Mouse (Mus musculus) liver, embryonic 15.5 days (tissue): Measurements from ENCODE around the gene Mstn. TPM values are rescaled to one million over a fixed set of nuclear protein-coding genes. Genes with fewer than 3 reads are reported as not detected.

ENCODE experiments used
- ATAC-seq: fragments of 200-750 bp; cut with Nextera tagmentation; 2 replicates; pipeline ENCODE4 v1.8.0; 2017; ENCODE audit warnings: moderate number of reproducible peaks, mild to moderate bottlenecking, moderate library complexity; ENCODE audit not compliant: insufficient read depth
- H3K27ac ChIP-seq: fragments of 300-500 bp; sonication (generic); replicated peaks from 2 replicates; pipeline ENCODE4 v1.5.1; 2015; ENCODE audit warnings: mild to moderate bottlenecking, inconsistent platforms
- H3K27me3 ChIP-seq: fragments of 300-500 bp; sonication (generic); 2 replicates; pipeline ENCODE4 v1.6.1; 2015; ENCODE audit warnings: mild to moderate bottlenecking, inconsistent platforms
- H3K36me3 ChIP-seq: fragments of 300-500 bp; sonication (generic); replicated peaks from 2 replicates; pipeline ENCODE4 v1.6.1; 2015; ENCODE audit warnings: moderate library complexity, mild to moderate bottlenecking, inconsistent platforms
- H3K4me1 ChIP-seq: fragments of 300-500 bp; sonication (generic); replicated peaks from 2 replicates; pipeline ENCODE4 v1.6.1; 2015; ENCODE audit warnings: inconsistent platforms
- H3K4me2 ChIP-seq: fragments of 300-500 bp; sonication (generic); 2 replicates; pipeline ENCODE4 v1.6.1; 2015; ENCODE audit warnings: moderate library complexity, mild to moderate bottlenecking, inconsistent platforms
- H3K4me3 ChIP-seq: fragments of 300-500 bp; sonication (generic); replicated peaks from 2 replicates; pipeline ENCODE4 v1.5.1; 2015; ENCODE audit warnings: mild to moderate bottlenecking, inconsistent platforms
- H3K9ac ChIP-seq: fragments of 300-500 bp; sonication (generic); 2 replicates; pipeline ENCODE4 v1.6.1; 2015; ENCODE audit warnings: moderate library complexity, mild to moderate bottlenecking, inconsistent platforms
- H3K9me3 ChIP-seq: fragments of 300-500 bp; sonication (generic); replicated peaks from 2 replicates; pipeline ENCODE4 v1.6.1; 2016; ENCODE audit warnings: inconsistent platforms
- WGBS: fragments of 180-500 bp; shearing (Covaris S2); methylation state at CpG from one replicate; pipeline ENCODE4 v1.1.7; 2015; ENCODE audit warnings: mixed read lengths; ENCODE audit not compliant: insufficient replicate concordance; 5-methylcytosine and 5-hydroxymethylcytosine counted together
- polyA plus RNA-seq: library from polyadenylated mRNA; unstranded; fragments of >200 nt; fragmentation: Nextera tagmentation; extraction: Ambion mirVana; gene quantifications from 2 replicates; pipeline ENCODE4 v1.2.1, GENCODE M21; 2015

Gene Mstn
- polyA plus RNA-seq, result 0.06 and 0.14 TPM in 2 replicates

DNA sequence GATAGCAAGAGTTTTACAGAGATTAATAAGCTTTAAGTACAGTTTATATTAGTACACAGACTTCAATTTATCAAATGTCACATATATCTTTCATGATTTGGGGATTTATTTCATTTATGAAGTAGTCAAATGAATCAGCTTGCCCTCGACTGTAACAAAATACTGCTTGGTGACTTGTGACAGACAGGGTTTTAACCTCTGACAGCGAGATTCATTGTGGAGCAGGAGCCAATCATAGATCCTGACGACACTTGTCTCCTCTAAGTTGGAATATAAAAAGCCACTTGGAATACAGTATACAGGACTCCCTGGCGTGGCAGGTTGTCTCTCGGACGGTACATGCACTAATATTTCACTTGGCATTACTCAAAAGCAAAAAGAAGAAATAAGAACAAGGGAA lies at the start of gene Mstn:
TSS of gene Mstn (plus strand) at position 301 of the 400 bp plus-strand sequence.
- Histone ChIP-seq H3K4me1 (no peaks in the 10 kb centered on the region), H3K27me3 (no peaks in the 10 kb centered on the region), H3K27ac (no peak within 1 kb of the TSS), H3K9ac (no peak within 1 kb of the TSS), H3K36me3 (no peaks in the 10 kb centered on the region), H3K4me3 (no peak within 1 kb of the TSS), H3K4me2 (no peak within 1 kb of the TSS), H3K9me3 (no peaks in the 10 kb centered on the region)
- ATAC-seq, result no peak
- WGBS, result 63% methylated on average over 6 of the region's 6 CpGs

DNA sequence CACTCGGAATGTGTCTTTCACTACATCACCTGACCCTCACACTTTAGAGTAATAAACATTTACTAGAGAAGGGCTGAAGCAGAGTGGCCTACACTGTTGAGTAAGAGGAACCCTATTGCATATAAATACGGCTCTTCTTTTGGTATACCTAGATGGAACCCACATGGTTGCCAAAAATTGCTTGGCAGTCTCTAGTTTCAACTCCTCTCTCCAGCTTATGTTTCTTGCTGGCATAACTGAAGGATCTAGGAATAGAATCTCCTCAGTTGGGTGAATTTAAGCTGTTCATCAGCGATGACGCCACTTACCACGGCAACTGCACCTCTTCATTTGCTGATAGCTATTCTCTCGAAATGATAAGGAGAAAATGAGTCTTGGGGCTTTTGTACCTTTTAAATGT lies 46.7 kb upstream of the Mstn start:
- H3K4me3 ChIP-seq, result no peak overlapping the region
- no peaks in the 10 kb centered on the region for H3K4me1 ChIP-seq
- H3K9ac ChIP-seq, result no peak overlapping the region
- H3K27me3 ChIP-seq, result no peaks in the 10 kb centered on the region
- ATAC-seq, result no peak
- H3K4me2 ChIP-seq, result no peak overlapping the region
- WGBS, result 59% methylated on average over 6 of the region's 6 CpGs
- H3K27ac ChIP-seq, result no peak overlapping the region
- no peaks in the 10 kb centered on the region for H3K9me3 ChIP-seq
- H3K36me3 ChIP-seq, result no peaks in the 10 kb centered on the region

DNA sequence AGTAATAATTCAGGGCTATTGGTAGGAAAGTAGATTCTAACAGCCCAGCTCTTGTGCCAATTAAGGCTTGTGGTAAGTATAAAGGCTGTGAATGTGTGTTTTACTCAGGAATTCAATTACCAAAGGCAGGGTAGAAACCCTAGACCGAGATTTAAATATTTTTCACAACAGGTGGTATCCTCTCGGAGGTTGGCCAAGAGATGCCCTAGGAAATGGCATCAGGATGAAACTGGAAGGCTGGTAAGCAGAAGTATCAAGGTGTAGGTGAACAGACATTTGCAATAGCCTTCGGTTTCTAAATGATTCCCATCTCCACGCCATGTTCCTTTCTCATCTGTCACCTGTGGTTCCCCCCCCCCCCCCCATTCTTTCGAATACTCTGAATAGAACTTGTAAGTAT lies 45.8 kb upstream of the Mstn start:
- H3K9me3 ChIP-seq, result no peaks in the 10 kb centered on the region
- ATAC-seq, result no peak
- H3K9ac ChIP-seq, result no peak overlapping the region
- no peak overlapping the region for H3K4me3 ChIP-seq
- H3K4me2 ChIP-seq, result no peak overlapping the region
- H3K27me3 ChIP-seq, result no peaks in the 10 kb centered on the region
- no peaks in the 10 kb centered on the region for H3K36me3 ChIP-seq
- no peak overlapping the region for H3K27ac ChIP-seq
- WGBS, result 50% methylated on average over 5 of the region's 5 CpGs
- H3K4me1 ChIP-seq, result no peaks in the 10 kb centered on the region

DNA sequence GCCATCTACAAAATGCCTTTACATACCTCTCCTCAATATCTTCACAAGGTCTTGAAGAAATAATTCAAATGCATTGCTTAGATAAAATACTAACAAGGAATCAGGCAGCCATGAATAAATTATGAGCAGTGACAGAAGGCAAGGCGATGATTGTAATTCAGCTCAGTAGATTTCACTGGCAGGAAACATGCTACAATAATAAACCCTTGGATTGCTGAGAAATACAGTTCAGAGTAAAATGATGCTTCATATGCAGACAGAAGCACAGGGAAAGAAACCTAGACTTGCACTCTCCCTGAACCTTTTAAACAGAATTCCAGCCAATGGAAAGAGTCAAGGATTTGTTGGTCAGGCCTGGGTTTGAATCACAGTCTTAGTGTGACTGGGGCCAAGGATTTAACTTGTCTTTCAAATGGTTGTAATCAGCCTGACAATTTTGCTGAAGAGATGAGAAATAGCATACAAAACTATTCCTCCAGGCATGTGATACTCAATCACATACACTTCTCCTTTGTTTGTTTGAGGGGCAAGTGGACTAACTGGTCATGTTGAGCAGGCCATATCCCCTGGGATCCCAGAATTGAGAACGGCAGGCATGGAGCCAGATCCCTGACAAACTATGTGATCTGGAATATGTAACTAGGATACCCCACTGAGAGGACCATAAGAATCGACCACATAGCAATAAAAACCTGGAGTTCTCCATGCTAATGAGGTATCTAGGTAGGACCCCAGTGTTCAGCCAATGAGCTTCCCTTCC lies 42.5 kb upstream of the Mstn start:
- Histone ChIP-seq H3K36me3 (no peaks in the 10 kb centered on the region), H3K27ac (no peak overlapping the region), H3K4me3 (no peak overlapping the region), H3K9ac (no peak overlapping the region), H3K9me3 (no peaks in the 10 kb centered on the region), H3K4me1 (no peaks in the 10 kb centered on the region), H3K4me2 (no peak overlapping the region), H3K27me3 (no peaks in the 10 kb centered on the region)
- ATAC-seq, result no peak
- WGBS, result 52% methylated on average over 3 of the region's 3 CpGs

DNA sequence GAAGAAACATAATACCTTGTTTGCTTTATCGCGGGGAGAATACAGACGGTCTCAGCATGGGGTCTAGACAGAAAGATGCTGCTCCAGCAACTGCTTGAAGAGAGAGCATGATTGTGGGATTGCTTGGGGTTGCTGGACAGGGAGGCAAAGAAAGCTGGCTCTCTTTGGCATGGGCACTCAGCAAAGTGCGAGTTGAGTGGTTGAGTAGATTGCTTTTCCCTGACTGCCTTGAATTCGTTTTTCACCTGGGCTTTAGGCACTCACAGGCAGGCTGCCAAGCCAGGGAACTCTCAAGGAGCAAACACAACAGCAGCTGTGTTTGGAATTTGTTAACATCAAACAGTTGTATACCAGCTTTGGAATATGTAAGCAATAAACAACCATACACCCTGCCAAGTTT lies 41.4 kb upstream of the Mstn start, which contains the start of gene 1700019D03Rik:
TSS of gene 1700019D03Rik (minus strand) at position 101 of the 400 bp plus-strand sequence.
- Histone ChIP-seq H3K36me3 (no peaks in the 10 kb centered on the region), H3K9me3 (no peaks in the 10 kb centered on the region), H3K4me1 (no peaks in the 10 kb centered on the region), H3K27ac (no peak within 1 kb of the TSS), H3K4me3 (no peak within 1 kb of the TSS), H3K27me3 (no peaks in the 10 kb centered on the region), H3K9ac (no peak within 1 kb of the TSS), H3K4me2 (no peak within 1 kb of the TSS)
- no peak for ATAC-seq
- 58% methylated on average over 5 of the region's 5 CpGs for WGBS

DNA sequence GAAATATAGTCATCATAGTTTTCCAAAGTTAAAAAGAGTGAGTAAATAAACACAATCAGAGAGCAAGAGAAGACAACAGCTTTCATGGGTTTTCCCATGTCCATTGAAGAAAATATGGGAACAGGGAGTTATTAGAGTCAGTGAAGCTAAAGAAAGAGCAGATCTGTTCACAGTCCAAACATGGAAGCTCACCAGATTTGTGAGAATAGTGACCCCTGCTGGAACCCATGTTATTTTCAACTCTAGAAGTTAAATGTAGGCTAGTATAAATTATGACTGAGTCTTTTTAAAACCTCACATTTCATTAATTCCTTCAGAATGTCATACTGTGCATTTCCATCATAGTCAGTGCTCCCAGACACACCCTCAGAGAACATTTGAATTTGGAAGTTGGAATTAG lies 28.9 kb upstream of the Mstn start:
- no peak overlapping the region for H3K27ac ChIP-seq
- no peak overlapping the region for H3K4me3 ChIP-seq
- no peak overlapping the region for H3K9ac ChIP-seq
- no peak overlapping the region for H3K4me2 ChIP-seq
- no peak for ATAC-seq
- H3K9me3 ChIP-seq, result no peaks in the 10 kb centered on the region
- no peaks in the 10 kb centered on the region for H3K27me3 ChIP-seq
- no peaks in the 10 kb centered on the region for H3K36me3 ChIP-seq
- no peaks in the 10 kb centered on the region for H3K4me1 ChIP-seq

DNA sequence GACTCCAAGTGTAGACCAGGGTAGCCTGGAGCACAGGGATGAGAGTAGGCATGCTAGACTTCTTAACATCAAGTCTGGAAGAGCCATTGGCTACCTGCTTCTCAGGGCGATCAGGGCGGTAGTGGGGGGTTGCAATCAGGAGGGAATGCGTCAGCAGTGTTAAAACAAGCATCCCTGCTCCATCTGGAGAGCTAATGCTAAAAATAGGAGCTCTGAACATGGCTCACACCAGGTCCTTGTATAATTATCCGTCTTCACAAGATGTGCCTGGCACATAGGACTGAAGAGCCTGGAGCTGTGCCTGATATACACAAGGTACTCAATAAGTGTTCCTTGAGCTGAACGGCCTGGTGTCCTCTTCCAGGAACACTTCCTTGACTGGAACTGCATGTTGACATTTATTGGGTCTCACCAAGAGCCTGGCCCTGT lies 24.0 kb upstream of the Mstn start:
- Histone ChIP-seq H3K4me1 (no peaks in the 10 kb centered on the region), H3K4me3 (no peak overlapping the region), H3K9me3 (no peaks in the 10 kb centered on the region), H3K9ac (no peak overlapping the region), H3K27me3 (no peaks in the 10 kb centered on the region), H3K36me3 (no peaks in the 10 kb centered on the region), H3K4me2 (no peak overlapping the region), H3K27ac (no peak overlapping the region)
- ATAC-seq, result no peak
- 60% methylated on average over 5 of the region's 5 CpGs for WGBS

DNA sequence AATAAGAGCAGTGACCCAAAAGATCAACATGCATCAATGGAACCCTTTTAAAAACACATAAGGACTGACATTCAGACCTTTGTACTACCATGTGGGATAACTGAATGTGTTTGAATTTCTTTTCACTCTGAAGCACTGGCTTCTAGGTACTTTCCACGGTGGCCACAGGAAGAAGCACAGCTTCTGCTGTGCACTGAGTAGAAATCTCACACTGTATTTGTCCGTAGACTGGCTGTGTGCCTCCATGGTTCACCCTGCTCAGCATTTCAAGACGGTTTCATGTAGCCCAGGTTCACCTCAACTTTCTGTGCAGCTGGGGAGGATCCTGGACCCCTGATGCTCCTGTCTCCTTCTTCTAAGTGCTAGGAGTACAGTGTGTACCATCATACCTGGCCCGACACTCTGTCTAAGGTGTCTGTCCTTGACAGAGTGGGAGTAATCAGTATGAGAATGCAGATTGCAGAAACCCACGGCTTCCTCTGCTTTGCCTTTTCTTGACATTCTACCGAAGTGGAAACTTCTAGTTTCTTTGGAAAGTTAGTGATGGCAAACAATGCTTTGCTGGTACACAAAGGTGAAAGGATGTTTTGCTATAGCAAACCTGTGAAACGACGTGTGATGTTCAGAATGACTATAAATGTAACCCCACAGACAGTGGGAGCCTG lies 11.5 kb upstream of the Mstn start:
- no peak for ATAC-seq
- H3K27ac ChIP-seq, result no peak overlapping the region
- no peaks in the 10 kb centered on the region for H3K27me3 ChIP-seq
- WGBS, result 58% methylated on average over 8 of the region's 8 CpGs
- no peaks in the 10 kb centered on the region for H3K4me1 ChIP-seq
- H3K4me2 ChIP-seq, result no peak overlapping the region
- H3K4me3 ChIP-seq, result no peak overlapping the region
- no peaks in the 10 kb centered on the region for H3K9me3 ChIP-seq
- H3K36me3 ChIP-seq, result no peaks in the 10 kb centered on the region
- H3K9ac ChIP-seq, result no peak overlapping the region

DNA sequence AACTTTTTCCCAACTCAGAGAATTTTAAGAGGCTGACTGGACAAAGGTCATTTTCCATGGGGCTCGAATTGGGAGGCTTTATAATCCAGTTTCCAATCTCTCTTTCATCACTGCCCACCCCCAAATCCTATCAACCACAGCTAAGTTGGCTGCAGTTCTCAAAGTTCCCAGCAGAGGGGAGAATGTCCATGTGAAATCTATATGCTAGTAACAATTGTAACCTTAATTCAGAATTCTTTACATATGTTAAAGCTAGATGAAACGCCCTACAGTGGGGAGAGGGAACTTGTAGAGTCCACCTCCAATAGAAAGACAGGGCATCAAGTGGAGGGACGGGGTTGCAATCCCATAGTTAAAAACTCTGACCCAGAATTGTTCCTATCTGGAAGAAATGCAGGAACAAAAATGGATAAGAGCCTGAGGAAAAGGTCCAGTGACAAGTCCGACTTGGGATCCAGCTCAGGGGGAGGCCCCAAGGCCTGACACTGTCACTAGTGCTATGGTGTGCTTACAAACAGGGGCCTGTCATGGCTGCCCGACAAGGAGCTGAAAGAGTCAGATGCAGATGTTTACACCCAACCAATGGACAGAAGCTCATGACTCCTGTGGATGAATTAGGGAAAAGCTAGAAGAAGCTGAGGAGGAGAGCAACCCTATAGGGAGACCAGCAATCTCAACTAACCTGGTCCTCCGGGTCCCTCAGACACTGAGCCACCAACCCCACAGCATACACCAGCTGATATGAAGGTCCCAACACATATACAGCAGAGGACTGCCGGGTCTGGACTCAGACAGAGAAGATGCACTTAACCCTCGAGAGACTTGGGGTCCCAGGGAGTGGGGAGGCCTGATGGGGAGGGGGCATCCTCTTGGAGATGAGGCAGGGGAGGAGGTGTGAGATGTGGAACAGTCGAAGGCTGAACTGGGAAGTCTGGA lies 8.1 kb upstream of the Mstn start:
- Histone ChIP-seq H3K4me2 (no peak overlapping the region), H3K4me1 (no peaks in the 10 kb centered on the region), H3K27me3 (no peaks in the 10 kb centered on the region), H3K9ac (no peak overlapping the region), H3K9me3 (no peaks in the 10 kb centered on the region), H3K27ac (no peak overlapping the region), H3K4me3 (no peak overlapping the region), H3K36me3 (no peaks in the 10 kb centered on the region)
- ATAC-seq, result no peak
- WGBS, result 35% methylated on average over 9 of the region's 9 CpGs

DNA sequence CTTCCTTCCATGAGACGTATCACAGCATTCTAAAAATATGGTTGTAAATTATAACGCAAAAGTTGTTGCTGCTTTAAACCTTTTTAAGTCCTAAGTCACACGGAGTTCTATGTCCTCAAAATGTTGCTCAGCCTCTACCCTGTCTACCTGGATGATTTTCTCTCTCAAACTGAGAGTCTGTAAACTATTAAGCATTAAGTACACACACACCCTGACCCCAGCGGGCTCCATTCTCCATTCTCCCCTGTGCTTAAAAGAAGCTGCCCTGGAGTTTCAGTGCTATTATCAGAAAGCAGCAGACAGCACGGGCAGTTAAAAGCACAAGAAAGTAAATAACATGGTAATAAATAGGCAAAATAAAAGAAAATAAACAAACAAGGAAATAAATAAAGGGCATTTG lies 2.3 kb upstream of the Mstn start:
- no peak overlapping the region for H3K4me2 ChIP-seq

DNA sequence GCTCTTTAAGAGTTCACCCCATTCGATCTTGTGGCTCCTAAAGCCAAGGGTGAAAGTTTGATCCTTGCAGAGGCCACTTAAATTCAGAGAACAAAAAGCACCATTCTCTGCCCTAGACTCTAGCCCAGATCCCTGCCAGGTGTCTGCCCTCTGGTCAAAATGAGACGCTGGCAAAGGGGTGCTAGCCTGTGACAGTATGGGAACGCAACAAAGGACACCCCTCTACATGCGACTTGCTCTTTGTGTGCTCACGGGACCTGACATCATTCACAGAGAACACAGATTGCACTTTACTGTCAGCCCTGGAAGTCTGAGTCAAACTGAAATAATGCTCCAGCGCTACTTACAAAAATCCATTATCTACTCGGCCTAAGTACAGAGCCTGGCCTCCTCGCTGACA lies 941 bp upstream of the Mstn start:
- H3K9me3 ChIP-seq, result no peaks in the 10 kb centered on the region
- H3K27ac ChIP-seq, result no peak overlapping the region
- H3K4me1 ChIP-seq, result no peaks in the 10 kb centered on the region
- H3K36me3 ChIP-seq, result no peaks in the 10 kb centered on the region
- H3K4me2 ChIP-seq, result no peak overlapping the region
- H3K4me3 ChIP-seq, result no peak overlapping the region
- no peak overlapping the region for H3K9ac ChIP-seq
- WGBS, result 64% methylated on average over 8 of the region's 8 CpGs
- no peak for ATAC-seq
- H3K27me3 ChIP-seq, result no peaks in the 10 kb centered on the region

More for the DNA sequence above, 2.3 kb upstream of the Mstn start:
- H3K36me3 ChIP-seq, result no peaks in the 10 kb centered on the region
- H3K27ac ChIP-seq, result no peak overlapping the region
- 50% methylated on average over 5 of the region's 5 CpGs for WGBS
- H3K4me3 ChIP-seq, result no peak overlapping the region
- ATAC-seq, result peak; percentile 70; the same call in 1 of the 2 replicates
- no peaks in the 10 kb centered on the region for H3K4me1 ChIP-seq
- H3K9ac ChIP-seq, result no peak overlapping the region
- H3K27me3 ChIP-seq, result no peaks in the 10 kb centered on the region
- H3K9me3 ChIP-seq, result no peaks in the 10 kb centered on the region
